23 mouse cellular contexts compared by ENCODE assay signal in the genomic region with DNA sequence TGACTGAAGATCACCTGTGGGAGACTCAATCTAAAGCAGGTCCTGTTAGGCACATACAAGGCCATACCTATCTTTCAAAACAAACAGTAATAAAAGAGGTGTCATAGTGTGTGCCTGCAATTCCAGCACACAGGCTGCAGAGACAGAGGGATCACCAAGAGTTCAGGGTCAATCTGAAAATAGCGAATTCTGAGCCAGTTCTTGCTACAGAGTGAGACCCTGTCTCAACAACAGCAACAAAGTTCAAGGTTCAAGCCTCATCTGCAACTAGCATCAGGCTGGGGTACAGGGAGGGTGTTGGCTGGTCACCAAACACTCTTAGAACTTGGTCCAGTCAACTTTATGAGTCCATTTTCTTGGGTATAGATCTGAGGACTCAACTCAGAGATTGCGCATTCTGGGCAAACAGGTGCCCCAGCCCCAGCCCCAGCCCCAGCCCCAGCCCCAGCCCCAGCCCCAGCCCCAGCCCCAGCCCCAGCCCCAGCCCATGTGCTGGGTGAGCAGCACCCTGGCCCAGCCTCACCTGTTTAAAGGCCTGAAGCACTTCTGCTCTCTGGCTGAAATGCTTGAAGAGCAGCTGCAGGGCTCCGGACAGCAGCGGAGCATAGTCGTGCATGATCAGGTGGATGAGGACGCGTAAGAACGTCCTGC.
"Had no signal": no experiment of that assay in that cellular context is flagged by ENCODE, and none has a peak within 500 bp of the region (broad histone marks: within the 10 kb centered on the region; RNA-seq: fewer than 3 reads in every experiment).

No protein-coding gene starts in this region.

- H3K27me3 ChIP-seq: limb, embryonic 12.5 days; limb, embryonic 15.5 days; lung, embryonic 15.5 days; megakaryocyte, embryonic 14.5 days; midbrain, embryonic 12.5 days; midbrain, embryonic 15.5 days; neural tube, embryonic 12.5 days; neural tube, embryonic 15.5 days had no signal

- H3K27ac ChIP-seq: limb, embryonic 12.5 days; limb, embryonic 15.5 days; lung, embryonic 15.5 days; midbrain, embryonic 12.5 days; midbrain, embryonic 15.5 days; neural tube, embryonic 12.5 days; neural tube, embryonic 15.5 days; stomach, postnatal 0 days had no signal

- ATAC-seq: midbrain, embryonic 15.5 days had no signal

- H3K36me3 ChIP-seq: limb, embryonic 12.5 days; limb, embryonic 15.5 days; midbrain, embryonic 12.5 days; midbrain, embryonic 15.5 days; neural tube, embryonic 12.5 days; neural tube, embryonic 15.5 days had no signal

- H3K4me2 ChIP-seq: limb, embryonic 12.5 days; limb, embryonic 15.5 days; lung, embryonic 15.5 days; midbrain, embryonic 12.5 days; midbrain, embryonic 15.5 days; neural tube, embryonic 12.5 days; neural tube, embryonic 15.5 days had no signal

- DNase-seq: kidney, adult 11 months; kidney, adult 8-10 months; kidney, postnatal 14 days; kidney, postnatal 4 days; left cerebral cortex, postnatal 4 days; lung, adult 18-20 months; lung, postnatal 10 days; lung, postnatal 36 days; right cerebral cortex, adult 18-20 months; right cerebral cortex, postnatal 14 days; right cerebral cortex, postnatal 4 days; thymus, adult 2 months; thymus, postnatal 14 days; thymus, postnatal 4 days had no signal

- H3K4me3 ChIP-seq: limb, embryonic 12.5 days; limb, embryonic 15.5 days; lung, embryonic 15.5 days; megakaryocyte, embryonic 14.5 days; midbrain, embryonic 12.5 days; midbrain, embryonic 15.5 days; neural tube, embryonic 12.5 days; neural tube, embryonic 15.5 days had no signal

- H3K9ac ChIP-seq: limb, embryonic 12.5 days; limb, embryonic 15.5 days; lung, embryonic 15.5 days; midbrain, embryonic 12.5 days; midbrain, embryonic 15.5 days; neural tube, embryonic 12.5 days; neural tube, embryonic 15.5 days had no signal

- H3K9me3 ChIP-seq: limb, embryonic 15.5 days; lung, embryonic 15.5 days; megakaryocyte, embryonic 14.5 days; midbrain, embryonic 12.5 days; midbrain, embryonic 15.5 days; neural tube, embryonic 12.5 days; neural tube, embryonic 15.5 days had no signal

- H3K4me1 ChIP-seq: limb, embryonic 12.5 days; lung, embryonic 15.5 days had no signal
